Mouse (Mus musculus) retina, adult 2 months (tissue): ENCODE results near the gene Mgst3.
"Not testable (repeated sequence)": the region's sequence is repeated elsewhere in the genome, so short reads cannot be mapped to it uniquely, and the experiment has no call there.

Experiments
- DNase-seq: peaks from one replicate; pipeline ENCODE4 v3.0.0-alpha.2; 2012; ENCODE audit warnings: low read depth, low spot score

Gene Mgst3

GRCm38 (mm10) chr1:167360268-167360667 is 33.4 kb downstream of the Mgst3 start:
- no peak for DNase-seq

- no peak for DNase-seq
These were observed 34.9 kb downstream of the Mgst3 start for GRCm38 (mm10) chr1:167358731-167359130.

- DNase-seq: no peak
These were observed 36.3 kb downstream of the Mgst3 start for GRCm38 (mm10) chr1:167357387-167357786.

GRCm38 (mm10) chr1:167352403-167352802 is 41.2 kb downstream of the Mgst3 start:
- DNase-seq: no peak

- no peak for DNase-seq
These were observed 42.8 kb downstream of the Mgst3 start for GRCm38 (mm10) chr1:167350597-167351415.

GRCm38 (mm10) chr1:167349815-167350596 is 43.6 kb downstream of the Mgst3 start, which contains the start of gene Aldh9a1:
TSS of gene Aldh9a1 (plus strand) at chr1:167349991.
- peak; percentile 65 for DNase-seq

- not testable (repeated sequence) for DNase-seq
These were observed 44.4 kb downstream of the Mgst3 start for GRCm38 (mm10) chr1:167349206-167349605.

GRCm38 (mm10) chr1:167345994-167346520 is 47.6 kb downstream of the Mgst3 start:
- DNase-seq: not testable (repeated sequence)

GRCm38 (mm10) chr1:167342831-167343230 is 50.8 kb downstream of the Mgst3 start:
- no peak for DNase-seq

GRCm38 (mm10) chr1:167340910-167341528 is 52.6 kb downstream of the Mgst3 start:
- no peak for DNase-seq

- DNase-seq: no peak
These were observed 53.4 kb downstream of the Mgst3 start for GRCm38 (mm10) chr1:167340111-167340787.

- DNase-seq: no peak
These were observed 54.4 kb downstream of the Mgst3 start for GRCm38 (mm10) chr1:167339177-167339781.

- DNase-seq: peak; percentile 54
These were observed 56.1 kb downstream of the Mgst3 start for GRCm38 (mm10) chr1:167337463-167338095.

- no peak for DNase-seq
These were observed 57.2 kb downstream of the Mgst3 start for GRCm38 (mm10) chr1:167336398-167336797.

GRCm38 (mm10) chr1:167331106-167331505 is 62.5 kb downstream of the Mgst3 start:
- DNase-seq: no peak

- no peak for DNase-seq
These were observed 64.9 kb downstream of the Mgst3 start for GRCm38 (mm10) chr1:167328776-167329175.
